Mouse (Mus musculus): ENCODE data around the gene Fam166a.

DNA sequence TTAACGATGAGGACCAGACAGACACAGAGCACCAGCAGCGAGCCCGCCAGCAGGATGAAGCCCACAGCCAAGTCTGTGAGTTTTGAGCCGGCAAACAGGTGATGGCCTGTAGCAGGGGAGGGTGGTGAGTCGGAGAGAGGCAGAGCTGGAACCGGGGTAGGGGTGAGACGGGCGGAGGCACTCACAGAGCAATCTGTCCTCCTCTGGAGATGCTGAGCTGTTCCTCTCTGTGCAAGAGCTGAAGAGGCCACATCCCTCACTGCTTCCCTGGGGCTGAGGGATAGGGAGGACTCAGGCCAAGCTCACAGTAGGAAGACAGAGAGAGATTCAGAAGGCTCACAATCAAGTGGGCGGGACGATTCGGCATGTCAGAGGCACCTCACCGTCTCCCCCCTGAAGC, 12.5 kb downstream of the Fam166a start:
- TF ChIP-seq CTCF (IDR thresholded peaks at IDR 0.05; ENCODE audit: borderline replicate concordance, insufficient read depth, low read depth, low read length) (no peak), POLR2A (IDR thresholded peaks at IDR 0.05; ENCODE audit: borderline replicate concordance, insufficient read depth, low read length) (no peak)
